28 mouse cellular contexts compared by ENCODE assay signal in the genomic region with DNA sequence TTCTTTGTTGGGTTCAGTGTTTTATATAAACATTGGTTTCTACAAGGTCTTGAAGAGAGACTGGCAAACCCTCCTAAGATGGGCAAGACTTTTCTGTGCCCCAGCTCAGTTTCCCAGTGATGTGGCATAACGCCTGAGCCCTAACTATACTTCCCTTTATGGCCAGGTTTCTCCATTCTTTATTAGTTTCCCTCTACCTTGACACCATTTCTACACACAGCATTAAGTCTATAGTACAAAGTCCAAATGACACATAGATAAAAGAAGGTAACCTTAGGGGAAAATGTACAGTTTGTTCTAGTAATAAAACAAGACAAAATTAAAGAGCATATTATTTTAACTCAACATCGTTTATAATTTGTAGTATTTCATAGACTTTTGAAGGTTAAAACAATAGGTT.
"Had no signal": no experiment of that assay in that cellular context is flagged by ENCODE, and none has a peak within 500 bp of the region (broad histone marks: within the 10 kb centered on the region; RNA-seq: fewer than 3 reads in every experiment).

No protein-coding gene starts in this region.

- H3K27me3 ChIP-seq: embryonic facial prominence, embryonic 12.5 days; embryonic facial prominence, embryonic 13.5 days; embryonic facial prominence, embryonic 15.5 days; forebrain, embryonic 12.5 days; forebrain, embryonic 13.5 days; forebrain, embryonic 15.5 days had no signal

- H3K9ac ChIP-seq: embryonic facial prominence, embryonic 12.5 days; embryonic facial prominence, embryonic 13.5 days; embryonic facial prominence, embryonic 15.5 days; forebrain, embryonic 12.5 days; forebrain, embryonic 13.5 days; forebrain, embryonic 15.5 days; forebrain, postnatal 0 days had no signal

- H3K4me3 ChIP-seq: embryonic facial prominence, embryonic 10.5 days; embryonic facial prominence, embryonic 12.5 days; embryonic facial prominence, embryonic 13.5 days; embryonic facial prominence, embryonic 15.5 days; erythroblast, embryonic 14.5 days; forebrain, embryonic 10.5 days; forebrain, embryonic 12.5 days; forebrain, embryonic 13.5 days; forebrain, embryonic 15.5 days; gastrocnemius, adult 2 months had no signal

- H3K4me1 ChIP-seq: embryonic facial prominence, embryonic 10.5 days; embryonic facial prominence, embryonic 12.5 days; embryonic facial prominence, embryonic 13.5 days; embryonic facial prominence, embryonic 15.5 days; forebrain, embryonic 10.5 days; forebrain, embryonic 12.5 days; forebrain, embryonic 13.5 days; forebrain, embryonic 15.5 days had no signal

- H3K27ac ChIP-seq: embryonic facial prominence, embryonic 10.5 days; embryonic facial prominence, embryonic 12.5 days; embryonic facial prominence, embryonic 13.5 days; embryonic facial prominence, embryonic 15.5 days; forebrain, embryonic 10.5 days; forebrain, embryonic 12.5 days; forebrain, embryonic 13.5 days; forebrain, embryonic 15.5 days; gastrocnemius, adult 2 months had no signal

- H3K4me2 ChIP-seq: embryonic facial prominence, embryonic 12.5 days; embryonic facial prominence, embryonic 13.5 days; embryonic facial prominence, embryonic 15.5 days; forebrain, embryonic 12.5 days; forebrain, embryonic 13.5 days; forebrain, embryonic 15.5 days had no signal

- H3K9me3 ChIP-seq: embryonic facial prominence, embryonic 10.5 days; embryonic facial prominence, embryonic 12.5 days; embryonic facial prominence, embryonic 13.5 days; embryonic facial prominence, embryonic 15.5 days; forebrain, embryonic 10.5 days; forebrain, embryonic 12.5 days; forebrain, embryonic 13.5 days; forebrain, embryonic 15.5 days had no signal

- ATAC-seq: forebrain, embryonic 13.5 days; forebrain, embryonic 14.5 days; forebrain, embryonic 15.5 days; forebrain, embryonic 16.5 days; forebrain, postnatal 0 days had no signal

- DNase-seq: cerebellum, adult 2 months; cerebellum, adult 8-10 months; cerebellum, adult 9-10 months; cerebellum, adult 9-11 months; cerebellum, postnatal 10 days; cerebellum, postnatal 14 days; cerebellum, postnatal 25 days; cerebellum, postnatal 36 days; embryo, embryonic 11 days; forebrain, postnatal 0 days; gastrocnemius, adult 2 months; gastrocnemius, postnatal 10 days; gastrocnemius, postnatal 14 days; gastrocnemius, postnatal 25 days; gastrocnemius, postnatal 36 days; heart, adult 11 months; heart, adult 18-20 months had no signal
